Mouse (Mus musculus): ENCODE results near the gene Me1. TPM values are rescaled to one million over a fixed set of nuclear protein-coding genes. Genes with fewer than 3 reads are reported as not detected.

Gene Me1
- polyA plus RNA-seq, 1 experiment = 62.8 TPM

DNA sequence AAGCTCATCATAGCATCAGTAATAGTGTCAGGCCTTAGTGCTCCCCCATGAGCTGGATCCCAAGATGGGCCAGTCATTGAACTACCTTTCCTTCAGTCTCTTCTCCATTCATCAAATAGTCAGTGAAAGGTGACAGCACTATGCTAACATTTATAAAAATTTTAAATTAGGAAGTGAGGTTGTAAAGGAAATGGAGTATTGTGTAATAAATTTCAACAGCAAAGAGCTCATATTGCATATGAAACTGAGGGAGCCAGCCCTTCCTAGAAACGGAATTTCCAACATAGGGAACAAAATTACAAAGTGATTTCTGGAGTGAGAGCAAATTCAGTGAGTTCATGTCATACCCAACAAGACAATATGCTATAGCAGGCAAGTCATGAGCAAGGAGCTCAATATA lies 151.2 kb downstream of the Me1 start:
- Histone ChIP-seq H3K4me1 (ENCODE audit: control insufficient read depth, insufficient read depth, low read length) (no peaks in the 10 kb centered on the region), H3K4me3 (replicated peaks; ENCODE audit: extremely low read depth, low read depth, low read length) (no peak overlapping the region)
- 39% methylated on average over 1 of the region's 1 CpGs for WGBS
- no peak for DNase-seq
- no peak for TF ChIP-seq POLR2A (IDR thresholded peaks at IDR 0.05; ENCODE audit: borderline replicate concordance, extremely low read depth, low read depth, low read length)
- no peak for TF ChIP-seq CTCF (IDR thresholded peaks at IDR 0.05; ENCODE audit: insufficient read depth, low read length)

DNA sequence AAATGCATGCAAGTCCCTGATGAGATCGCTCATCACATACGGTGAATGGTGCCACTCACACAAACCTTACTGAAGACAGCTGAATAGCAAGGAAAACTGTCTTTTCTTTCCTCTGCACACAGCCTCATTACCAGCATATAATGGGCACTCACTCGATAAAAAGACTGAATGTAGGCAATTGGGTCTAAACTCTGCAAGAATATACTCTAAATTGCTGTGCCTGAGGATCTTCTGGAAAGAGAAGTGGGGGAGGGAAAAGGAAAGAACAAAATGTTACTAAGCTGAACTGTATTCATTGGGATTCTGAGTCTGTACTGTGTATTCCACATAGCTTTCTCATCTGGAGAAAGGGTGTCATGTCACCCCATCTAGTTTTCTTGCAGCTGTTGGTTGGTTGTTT lies 152.3 kb downstream of the Me1 start:
- H3K4me3 ChIP-seq (replicated peaks; ENCODE audit: extremely low read depth, low read depth, low read length) = no peak overlapping the region
- WGBS = 97% methylated on average over 3 of the region's 3 CpGs
- H3K4me1 ChIP-seq (ENCODE audit: control insufficient read depth, insufficient read depth, low read length) = no peaks in the 10 kb centered on the region
- TF ChIP-seq CTCF (IDR thresholded peaks at IDR 0.05; ENCODE audit: insufficient read depth, low read length) (no peak), POLR2A (IDR thresholded peaks at IDR 0.05; ENCODE audit: borderline replicate concordance, extremely low read depth, low read depth, low read length) (no peak)
- no peak for DNase-seq

DNA sequence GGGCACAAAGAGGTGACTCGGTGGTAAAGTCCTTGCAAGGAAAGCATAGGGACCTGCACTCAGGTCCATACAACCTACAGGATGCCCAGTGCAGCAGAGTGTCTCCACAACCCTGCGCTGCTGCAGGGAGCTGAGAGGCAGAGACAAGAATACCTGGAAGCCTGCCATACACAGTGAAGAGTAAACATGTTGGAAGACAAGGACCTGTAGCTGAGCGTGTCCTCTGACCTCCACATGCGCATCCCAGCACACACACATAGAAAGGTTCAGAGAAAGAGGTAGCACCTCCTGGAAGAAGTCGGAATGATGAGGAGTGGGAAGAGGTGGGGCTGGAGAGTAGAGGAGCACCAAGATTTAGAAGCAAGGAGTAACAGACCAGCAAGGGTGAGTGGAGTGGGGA lies 161.7 kb downstream of the Me1 start:
- no peaks in the 10 kb centered on the region for H3K4me1 ChIP-seq (ENCODE audit: control insufficient read depth, insufficient read depth, low read length)
- TF ChIP-seq CTCF (IDR thresholded peaks at IDR 0.05; ENCODE audit: insufficient read depth, low read length) (no peak), POLR2A (IDR thresholded peaks at IDR 0.05; ENCODE audit: borderline replicate concordance, extremely low read depth, low read depth, low read length) (no peak)
- no peak for DNase-seq
- H3K4me3 ChIP-seq (replicated peaks; ENCODE audit: extremely low read depth, low read depth, low read length) = no peak overlapping the region
- 72% methylated on average over 5 of the region's 5 CpGs for WGBS

Other genes starting within 250 kb of the Me1 start
- 0.67 and 0.77 TPM in 2 replicates for gene Ube2cbp, start 231.0 kb downstream of the Me1 start, polyA plus RNA-seq (2012; rRNA removed)
- gene Dop1a, start 228.8 kb downstream of the Me1 start, polyA plus RNA-seq (2012; rRNA removed) = 9.0 and 13.3 TPM in 2 replicates
- gene Pgm3, start 124.1 kb downstream of the Me1 start, polyA plus RNA-seq (2012; rRNA removed) = 4.4 and 7.7 TPM in 2 replicates
- 1.0 and 2.2 TPM in 2 replicates for gene Rwdd2a, start 124.0 kb downstream of the Me1 start, polyA plus RNA-seq (2012; rRNA removed)
- 0.44 and 1.0 TPM in 2 replicates for gene Prss35, start 47.7 kb upstream of the Me1 start, polyA plus RNA-seq (2012; rRNA removed)
- gene Snap91, start 184.7 kb upstream of the Me1 start, polyA plus RNA-seq (2012; rRNA removed) = 0.18 and 0.20 TPM in 2 replicates